Mouse (Mus musculus): ENCODE measurements around the gene Cbl. TPM values are rescaled to one million over a fixed set of nuclear protein-coding genes. Genes with fewer than 3 reads are reported as not detected.

The Cbl gene
- polyA plus RNA-seq, 1 experiment from 2014 or later: 12.4 TPM

- no peak overlapping the region for H3K9ac ChIP-seq
- ATAC-seq (ENCODE audit: insufficient read depth, low FRiP score, low read depth): peak; percentile 38; the same call in 1 of the 2 replicates
- WGBS: 39% methylated on average over 24 of the region's 24 CpGs
- H3K36me3 ChIP-seq: 0 out of 2 replicates have a peak, but pooled peaks cover 4% of the 10 kb centered on the region
- no peak overlapping the region for H3K27ac ChIP-seq
- H3K9me3 ChIP-seq: no peaks in the 10 kb centered on the region
- H3K4me2 ChIP-seq: peak overlapping the region; percentile 13; the same call in 1 of the 2 replicates
- H3K4me3 ChIP-seq (replicated peaks): no peak overlapping the region
- peaks cover 6% of the 10 kb centered on the region for H3K4me1 ChIP-seq
- no peaks in the 10 kb centered on the region for H3K27me3 ChIP-seq (replicated peaks)
Observed at GRCm38 (mm10) chr9:44093612-44094503, 140.0 kb downstream of the Cbl start.

Other genes starting within 250 kb of the Cbl start
- gene Thy1, start 190.7 kb downstream of the Cbl start, polyA plus RNA-seq (2015; fragmentation: Nextera tagmentation; extraction: Ambion mirVana): 1.1 and 1.4 TPM in 2 replicates
- 12.0 and 12.9 TPM in 2 replicates for gene Usp2, start 167.0 kb downstream of the Cbl start, polyA plus RNA-seq (2015; fragmentation: Nextera tagmentation; extraction: Ambion mirVana)
- gene Mfrp, start 132.3 kb downstream of the Cbl start, polyA plus RNA-seq (2015; fragmentation: Nextera tagmentation; extraction: Ambion mirVana): 0.18 TPM in 2 replicates
- 2.8 and 3.3 TPM in 2 replicates for gene C1qtnf5, start 126.8 kb downstream of the Cbl start, polyA plus RNA-seq (2015; fragmentation: Nextera tagmentation; extraction: Ambion mirVana)
- 0.14 and 0.18 TPM in 2 replicates for gene Gm49380, start 120.5 kb downstream of the Cbl start, polyA plus RNA-seq (2015; fragmentation: Nextera tagmentation; extraction: Ambion mirVana)
- gene Rnf26, start 120.5 kb downstream of the Cbl start, polyA plus RNA-seq (2015; fragmentation: Nextera tagmentation; extraction: Ambion mirVana): 59.9 and 60.8 TPM in 2 replicates
- gene Mcam, start 99.6 kb downstream of the Cbl start, polyA plus RNA-seq (2015; fragmentation: Nextera tagmentation; extraction: Ambion mirVana): 38.3 and 43.0 TPM in 2 replicates
- gene Ccdc153, start 6.6 kb upstream of the Cbl start, polyA plus RNA-seq (2015; fragmentation: Nextera tagmentation; extraction: Ambion mirVana): 0.23 TPM in 1 of 2 replicates, not detected in the other
- gene Pdzd3, start 17.4 kb upstream of the Cbl start, polyA plus RNA-seq (2015; fragmentation: Nextera tagmentation; extraction: Ambion mirVana): 2.5 and 2.9 TPM in 2 replicates
- gene Nlrx1, start 34.5 kb upstream of the Cbl start, polyA plus RNA-seq (2015; fragmentation: Nextera tagmentation; extraction: Ambion mirVana): 8.9 TPM in 2 replicates
- 4.6 and 5.1 TPM in 2 replicates for gene Abcg4, start 54.6 kb upstream of the Cbl start, polyA plus RNA-seq (2015; fragmentation: Nextera tagmentation; extraction: Ambion mirVana)
- gene Hinfp, start 71.6 kb upstream of the Cbl start, polyA plus RNA-seq (2015; fragmentation: Nextera tagmentation; extraction: Ambion mirVana): 20.3 and 21.4 TPM in 2 replicates
- gene C2cd2l, start 86.2 kb upstream of the Cbl start, polyA plus RNA-seq (2015; fragmentation: Nextera tagmentation; extraction: Ambion mirVana): 7.9 and 10.1 TPM in 2 replicates
- gene Dpagt1, start 92.0 kb upstream of the Cbl start, polyA plus RNA-seq (2015; fragmentation: Nextera tagmentation; extraction: Ambion mirVana): 33.2 and 33.5 TPM in 2 replicates
- gene H2afx, start 100.6 kb upstream of the Cbl start, polyA plus RNA-seq (2015; fragmentation: Nextera tagmentation; extraction: Ambion mirVana): 260 and 267 TPM in 2 replicates
- 155 and 202 TPM in 2 replicates for gene Hmbs, start 110.2 kb upstream of the Cbl start, polyA plus RNA-seq (2015; fragmentation: Nextera tagmentation; extraction: Ambion mirVana)
- gene Vps11, start 127.6 kb upstream of the Cbl start, polyA plus RNA-seq (2015; fragmentation: Nextera tagmentation; extraction: Ambion mirVana): 25.8 and 26.4 TPM in 2 replicates
- 30.6 and 36.2 TPM in 2 replicates for gene Hyou1, start 145.4 kb upstream of the Cbl start, polyA plus RNA-seq (2015; fragmentation: Nextera tagmentation; extraction: Ambion mirVana)
- gene Slc37a4, start 162.8 kb upstream of the Cbl start, polyA plus RNA-seq (2015; fragmentation: Nextera tagmentation; extraction: Ambion mirVana): 31.1 and 34.1 TPM in 2 replicates
- 1,740 and 2,121 TPM in 2 replicates for gene Rps25, start 173.1 kb upstream of the Cbl start, polyA plus RNA-seq (2015; fragmentation: Nextera tagmentation; extraction: Ambion mirVana)
- 115 and 125 TPM in 2 replicates for gene Trappc4, start 173.6 kb upstream of the Cbl start, polyA plus RNA-seq (2015; fragmentation: Nextera tagmentation; extraction: Ambion mirVana)
- gene Ccdc84, start 184.5 kb upstream of the Cbl start, polyA plus RNA-seq (2015; fragmentation: Nextera tagmentation; extraction: Ambion mirVana): 27.4 and 27.9 TPM in 2 replicates
- gene Foxr1, start 207.1 kb upstream of the Cbl start, polyA plus RNA-seq (2015; fragmentation: Nextera tagmentation; extraction: Ambion mirVana): not detected in 2 replicates
- 18.2 and 26.2 TPM in 2 replicates for gene Upk2, start 220.9 kb upstream of the Cbl start, polyA plus RNA-seq (2015; fragmentation: Nextera tagmentation; extraction: Ambion mirVana)
- gene Bcl9l, start 248.8 kb upstream of the Cbl start, polyA plus RNA-seq (2015; fragmentation: Nextera tagmentation; extraction: Ambion mirVana): 12.0 and 12.1 TPM in 2 replicates